Mouse (Mus musculus) layer of hippocampus, postnatal 14 days (tissue): ENCODE measurements at regions not wholly inside any gene's neighbourhood (a gene's known extent, or its start where the extent isn't known, plus 50 kb on each side); places are given as distances from the start of the nearest gene placed in this dataset.
"Not testable (repeated sequence)": the region's sequence is repeated elsewhere in the genome, so short reads cannot be mapped to it uniquely, and the experiment has no call there.

Experiments
- DNase-seq, 2 experiments: peaks; one replicate each; pipeline ENCODE4 v3.0.0; 2021 to 2022; ENCODE audit warnings: low spot score in 2 of 2, mixed read lengths in 1 of 2

DNA sequence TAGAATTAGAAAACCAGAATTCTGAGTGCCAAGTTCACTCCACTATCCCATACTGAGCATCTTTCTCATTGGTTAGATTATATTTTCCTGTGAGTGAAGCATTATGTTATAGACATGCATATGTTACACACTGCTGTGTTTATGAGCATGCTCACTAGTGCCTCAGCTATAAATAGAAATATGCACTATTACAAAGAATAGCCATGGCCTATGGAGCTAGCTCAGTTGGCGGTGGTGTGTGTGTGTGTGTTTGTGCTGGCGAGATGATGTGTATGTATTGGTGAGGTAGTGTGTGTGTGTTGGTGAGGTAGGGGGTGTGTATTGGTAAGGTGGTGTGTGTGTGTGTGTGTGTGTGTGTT lies 106.2 kb downstream of the Sec31a start:
- no peak for DNase-seq

- DNase-seq: no peak
Observed at GRCm38 (mm10) chr5:100309071-100309806, 106.8 kb downstream of the Sec31a start.

DNA sequence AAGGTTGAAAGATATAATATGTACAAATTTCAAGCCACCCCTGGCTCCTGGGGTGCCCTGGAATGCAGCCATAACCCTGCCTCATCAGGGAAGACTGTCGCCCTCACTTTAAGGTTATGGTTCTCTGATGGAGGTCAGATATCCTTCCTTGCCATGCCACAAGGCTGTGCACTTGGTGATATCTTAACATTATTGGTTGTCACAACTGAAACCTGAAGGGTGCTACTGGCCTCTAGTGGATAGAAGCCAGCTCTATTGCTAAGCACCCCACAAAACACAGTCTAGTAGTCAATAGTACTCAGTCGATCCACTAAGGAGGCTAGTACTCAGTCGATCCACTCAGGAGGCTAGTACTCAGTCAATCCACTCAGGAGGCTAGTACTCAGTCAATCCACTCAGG lies 111.6 kb downstream of the Sec31a start:
- peak in 1 of 2 experiments; percentile 44 for DNase-seq

DNA sequence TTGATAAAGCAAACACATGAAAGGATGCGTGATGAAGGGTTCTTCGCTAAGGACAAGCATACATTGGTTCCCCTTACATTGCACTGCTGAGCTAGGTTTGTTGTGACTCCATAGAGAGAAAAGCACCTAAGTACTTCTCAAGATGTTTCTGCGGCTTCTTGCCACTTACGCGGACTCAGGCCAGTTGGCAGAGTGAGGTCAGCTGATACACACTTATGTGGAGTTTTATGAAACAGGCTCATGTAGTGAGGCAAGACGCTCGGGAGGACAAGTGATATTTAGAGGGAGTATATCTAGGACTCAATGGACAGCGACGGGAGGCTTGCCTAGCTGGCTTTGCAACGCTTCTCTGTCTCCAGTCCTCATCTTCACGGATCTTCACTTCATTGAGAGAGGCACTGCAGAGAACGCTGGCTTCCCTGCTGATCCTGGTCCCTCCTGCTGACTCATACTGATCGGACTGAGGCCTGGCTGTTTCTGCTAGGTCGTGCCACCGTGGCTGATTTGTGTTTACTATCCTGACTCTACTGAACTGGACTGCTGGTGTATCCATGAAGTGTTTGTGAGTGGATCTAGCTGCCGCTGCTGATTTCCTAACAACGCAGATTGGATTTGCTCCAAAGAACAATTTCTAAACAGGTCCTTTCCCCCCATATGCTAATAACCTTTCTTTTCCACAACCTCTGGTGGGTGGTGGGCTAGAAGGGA lies 113.8 kb downstream of the Sec31a start:
- DNase-seq: no peak

DNA sequence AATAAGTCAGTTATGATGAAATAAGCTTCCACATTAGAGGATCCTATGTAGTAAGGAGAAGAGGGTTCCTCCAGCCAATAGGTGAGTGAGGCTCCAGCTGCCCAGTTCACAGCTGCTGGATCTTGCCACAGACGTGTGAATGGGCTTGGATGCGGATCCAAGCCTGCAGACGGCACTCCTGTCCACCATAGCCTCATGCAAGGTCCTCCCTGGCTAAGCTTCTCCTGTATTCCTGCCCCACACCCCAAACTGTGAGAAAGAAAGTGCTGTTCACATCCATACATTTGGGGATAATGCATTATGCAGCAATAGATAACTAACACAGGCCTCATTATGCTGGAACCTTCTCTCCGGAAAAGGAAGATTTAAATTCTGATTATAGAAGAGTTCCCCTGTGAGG lies 116.9 kb downstream of the Sec31a start:
- no peak for DNase-seq

DNA sequence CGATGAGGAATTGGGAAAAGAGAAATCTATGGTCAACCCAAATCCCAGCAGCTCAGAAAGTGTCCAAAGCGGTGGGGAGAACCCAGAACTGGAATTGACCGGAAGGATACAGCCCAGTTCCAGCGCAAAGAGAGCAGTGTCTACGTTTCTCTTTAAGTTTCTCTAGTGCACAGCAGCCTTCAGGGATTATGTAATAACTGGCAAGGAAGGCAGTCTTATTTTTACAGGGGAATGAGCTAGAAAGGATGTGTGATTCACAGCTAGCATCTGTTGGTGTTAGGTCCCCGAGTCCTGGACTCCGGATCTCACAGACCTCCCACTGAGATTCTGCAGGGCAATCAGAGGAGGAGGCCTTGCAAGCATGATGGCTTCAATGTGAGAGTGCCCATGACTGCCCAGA lies 121.8 kb downstream of the Sec31a start:
- DNase-seq: no peak

- DNase-seq: no peak
Observed at GRCm38 (mm10) chr5:100280215-100280614, 120.6 kb upstream of the Tmem150c start.

DNA sequence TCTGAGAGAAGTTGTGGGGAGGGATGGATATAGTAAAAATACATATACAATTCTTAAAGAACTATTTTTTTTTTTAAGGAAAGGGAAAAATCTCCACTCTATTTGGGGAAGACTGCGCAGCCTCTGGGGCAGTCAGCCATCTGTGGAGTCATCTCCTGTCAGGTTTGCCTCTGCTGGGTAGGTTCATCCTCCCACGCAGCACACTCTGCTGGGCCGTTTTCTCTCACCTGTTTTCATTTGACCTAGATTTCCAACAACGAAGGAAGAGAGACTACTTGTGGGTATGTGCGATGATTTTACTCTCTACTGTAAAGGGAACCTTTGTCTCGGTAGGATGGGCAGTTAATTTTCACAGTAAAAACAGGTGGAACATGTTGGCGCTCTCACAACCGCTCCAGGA lies 119.9 kb upstream of the Tmem150c start:
- DNase-seq: no peak

DNA sequence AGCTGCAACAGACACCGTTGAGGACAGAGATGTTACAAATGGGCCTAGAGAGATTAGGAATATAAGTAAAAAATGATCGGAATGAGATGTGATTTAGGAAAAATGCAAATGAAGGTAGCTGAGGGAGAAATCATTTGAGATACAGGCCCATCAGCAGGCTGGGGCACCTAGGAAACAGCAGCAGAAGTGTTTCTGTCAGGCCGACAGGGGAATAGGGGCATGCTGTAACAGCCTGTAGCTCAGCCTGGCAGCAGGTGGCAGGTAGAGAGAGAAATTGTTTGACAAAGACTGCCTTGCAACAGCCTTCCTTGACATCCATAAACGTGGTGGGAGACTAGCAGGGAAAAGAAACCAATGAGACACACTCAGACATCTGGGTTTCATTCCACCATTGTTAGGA lies 115.1 kb upstream of the Tmem150c start:
- DNase-seq: no peak

- DNase-seq: not testable (repeated sequence)
Observed at GRCm38 (mm10) chr5:100271975-100272374, 112.4 kb upstream of the Tmem150c start.

DNA sequence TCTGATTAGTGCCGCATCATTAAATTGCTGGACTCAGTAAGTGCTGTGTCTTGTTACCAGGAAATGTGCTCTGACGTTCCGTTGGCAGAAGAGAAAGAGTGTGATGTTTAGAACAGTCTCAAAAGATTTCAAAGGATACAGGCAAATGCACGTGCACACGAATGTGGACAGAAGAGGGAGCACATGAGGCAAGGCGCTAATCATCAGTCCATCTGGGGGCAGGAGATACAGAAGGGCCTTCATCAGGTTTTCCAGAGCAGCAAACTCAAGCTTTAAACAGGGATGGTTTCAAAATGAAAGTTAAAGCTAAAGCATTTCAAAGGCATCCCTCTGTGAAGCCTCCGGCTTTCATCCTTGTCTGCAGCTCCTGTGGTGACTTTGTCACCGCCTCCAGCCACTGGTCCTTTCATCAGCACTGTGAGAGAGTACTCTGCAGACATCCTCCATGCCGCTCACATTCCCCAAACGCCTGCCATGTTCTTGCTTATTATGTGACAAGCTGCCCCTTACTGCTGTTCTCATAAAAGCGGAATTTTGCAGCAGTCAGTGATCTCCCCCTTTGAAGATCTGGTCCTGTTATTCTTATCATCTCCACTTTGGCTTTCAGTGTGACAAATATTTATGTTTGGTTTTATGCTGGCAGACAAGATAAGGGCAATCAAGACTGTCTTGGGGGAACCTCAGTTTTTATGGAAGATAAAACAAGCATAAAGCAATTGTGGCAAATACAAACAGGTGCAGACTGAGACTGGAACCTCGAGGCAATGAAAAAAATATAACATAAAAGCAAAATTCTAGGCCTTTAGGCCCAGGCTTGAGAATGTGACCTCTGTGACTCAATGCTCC lies 111.5 kb upstream of the Tmem150c start:
- no peak for DNase-seq

DNA sequence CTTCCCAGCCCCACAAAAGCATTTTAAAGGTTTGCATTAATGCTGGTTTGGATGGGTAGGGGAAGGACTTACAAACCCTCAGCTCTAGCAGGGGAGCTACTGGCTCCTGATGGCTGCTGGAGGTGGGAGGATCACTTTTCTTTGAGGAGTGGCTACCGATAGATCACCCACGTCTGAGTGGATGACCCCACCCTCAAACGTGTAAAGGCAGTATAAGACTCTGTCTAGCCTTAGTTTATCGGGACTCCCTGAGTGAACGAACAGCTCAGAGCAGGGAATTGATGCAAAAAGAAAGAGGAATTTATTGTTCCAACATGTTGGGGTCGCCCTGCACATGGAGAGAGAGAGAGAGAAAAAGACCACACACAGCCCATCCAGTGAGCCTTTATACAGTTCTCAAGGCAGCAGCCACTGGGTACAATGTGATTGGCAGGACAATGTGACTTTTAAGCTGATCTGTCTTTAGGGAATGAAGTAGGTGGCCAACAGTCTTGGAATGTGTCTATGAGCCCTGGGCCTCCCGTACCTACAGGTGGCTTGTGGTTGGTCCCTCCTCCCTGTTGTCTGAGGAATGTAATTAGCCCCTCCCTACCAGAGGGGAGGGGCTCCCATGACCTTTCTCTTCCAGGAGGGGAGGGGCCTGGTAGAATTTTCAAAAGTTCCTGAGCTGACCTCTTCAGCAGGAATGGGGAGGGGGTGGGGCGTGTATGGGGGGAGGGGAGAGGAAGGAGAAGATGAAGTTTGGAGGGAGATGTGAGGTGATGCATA lies 108.7 kb upstream of the Tmem150c start:
- DNase-seq: no peak

DNA sequence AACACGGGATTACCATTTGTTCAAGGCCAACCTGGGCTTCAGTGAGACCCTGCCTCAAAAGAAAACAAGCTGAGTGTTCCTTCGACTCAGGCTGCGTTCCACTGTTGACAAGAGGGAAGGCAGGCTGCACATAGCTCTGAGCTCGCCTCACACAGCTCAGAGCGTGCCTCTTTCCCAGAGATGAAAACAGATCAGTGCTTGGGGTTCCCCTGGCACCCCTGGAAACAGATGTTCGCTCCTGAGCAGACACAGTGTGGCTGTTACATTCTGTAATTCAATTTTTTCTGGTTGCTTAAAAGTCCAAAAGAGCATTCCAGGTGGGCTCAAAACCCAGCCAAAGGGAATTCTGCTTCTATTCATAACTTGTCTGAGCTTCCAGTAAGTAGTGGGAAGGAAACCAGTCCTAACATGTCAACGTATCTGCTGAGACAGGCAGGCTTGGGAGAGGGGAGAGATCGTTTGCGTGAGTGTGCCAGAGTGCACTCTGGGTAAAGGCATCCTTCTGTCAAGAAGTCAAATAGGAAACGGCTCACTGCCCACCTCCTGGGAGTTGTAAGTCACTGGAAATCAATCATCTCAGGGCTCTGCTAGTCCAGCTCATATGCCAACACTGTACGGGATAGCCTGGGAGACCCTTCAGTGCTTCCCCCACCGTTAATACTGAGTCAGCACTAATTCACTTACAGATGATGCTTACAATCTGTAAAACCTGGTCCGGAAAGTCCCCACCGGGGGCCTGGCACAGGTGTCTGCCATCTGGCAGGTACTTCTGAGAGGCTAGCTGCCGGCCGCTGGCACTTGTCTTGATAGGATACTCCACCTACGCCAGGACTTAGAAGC lies 107.3 kb upstream of the Tmem150c start:
- no peak for DNase-seq

DNA sequence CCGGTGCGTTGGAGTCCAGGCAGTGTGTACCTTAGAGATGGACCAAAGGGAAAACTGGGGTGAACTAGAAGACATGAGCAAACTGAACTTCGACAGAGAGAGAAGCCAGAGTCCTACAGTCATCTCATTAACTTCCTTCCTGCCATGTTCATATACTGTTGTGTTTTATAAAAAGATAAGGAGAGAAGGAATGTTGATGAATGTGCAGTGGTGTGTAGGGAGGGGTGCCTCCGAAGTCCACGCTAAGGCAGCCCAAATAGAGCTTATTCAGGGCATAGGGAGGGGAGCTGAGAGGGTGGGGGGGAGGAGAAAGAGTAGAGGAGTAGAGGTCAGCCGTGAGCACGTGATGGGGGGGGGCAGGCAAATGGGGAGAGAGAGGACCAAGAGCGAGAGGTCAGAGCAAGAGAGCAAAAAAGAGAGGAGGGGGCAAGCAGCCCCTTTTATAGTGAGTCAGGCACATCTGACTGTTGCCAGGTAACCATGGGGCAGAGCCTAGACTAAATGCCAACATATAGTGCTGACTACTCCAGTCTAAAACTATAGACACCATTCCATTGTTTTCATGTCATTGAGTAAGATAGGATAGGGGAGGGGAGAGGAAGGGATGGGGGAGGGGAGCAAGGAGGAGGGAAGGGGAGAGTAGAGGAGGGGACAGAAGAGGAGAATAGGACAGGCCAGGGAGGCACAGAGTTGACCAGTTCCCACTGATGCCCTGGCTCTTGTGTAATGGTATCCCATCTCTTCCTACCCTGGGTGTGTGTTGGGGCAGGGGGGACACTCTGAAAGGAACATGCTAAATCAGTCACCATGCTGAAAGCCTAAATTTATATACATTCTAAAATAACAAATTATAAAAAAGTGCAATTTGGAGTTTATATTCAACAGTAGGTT lies 100.4 kb upstream of the Tmem150c start:
- DNase-seq: no peak

GRCm38 (mm10) chr5:100258952-100259710 lies 99.5 kb upstream of the Tmem150c start:
- peak in 1 of 2 experiments; percentile 40 for DNase-seq

DNA sequence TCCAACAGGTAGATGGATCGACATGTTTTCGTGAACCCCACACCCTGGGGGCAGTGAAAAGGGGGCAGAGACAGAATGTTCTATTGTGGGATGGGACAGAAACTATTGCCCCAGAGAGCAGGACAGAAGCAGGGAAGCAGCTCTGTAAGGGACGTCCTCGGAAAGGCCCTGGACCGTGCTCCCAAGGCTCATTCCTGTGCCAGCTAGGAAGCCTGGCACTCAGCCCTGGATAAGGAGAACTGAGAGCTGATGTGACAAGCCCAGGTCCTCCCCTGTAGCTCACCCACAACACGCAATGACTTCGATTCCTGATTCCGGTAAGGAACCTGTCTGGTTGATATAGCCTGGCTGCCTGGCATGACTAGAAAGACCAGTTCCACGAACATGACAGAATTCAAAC lies 95.7 kb upstream of the Tmem150c start:
- DNase-seq: no peak

DNA sequence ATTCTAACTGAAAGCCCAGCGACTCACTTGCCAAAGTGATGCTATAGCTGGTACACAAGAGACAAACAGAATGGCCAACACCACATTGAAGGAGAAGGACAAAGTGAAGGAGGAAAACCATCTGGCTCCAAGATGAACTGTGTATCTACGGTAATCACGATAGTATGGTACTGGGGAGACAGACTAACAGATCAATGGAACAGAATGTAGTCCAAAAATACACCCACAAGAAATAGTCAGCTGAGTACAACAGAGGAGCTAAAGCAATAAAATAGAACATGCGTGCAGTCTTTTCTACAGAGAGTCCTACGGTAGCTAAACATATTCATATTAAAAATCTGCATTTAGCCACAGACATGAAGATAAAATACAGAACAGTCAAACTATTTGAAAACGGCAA lies 92.4 kb upstream of the Tmem150c start:
- DNase-seq: peak in 1 of 2 experiments; percentile 49

DNA sequence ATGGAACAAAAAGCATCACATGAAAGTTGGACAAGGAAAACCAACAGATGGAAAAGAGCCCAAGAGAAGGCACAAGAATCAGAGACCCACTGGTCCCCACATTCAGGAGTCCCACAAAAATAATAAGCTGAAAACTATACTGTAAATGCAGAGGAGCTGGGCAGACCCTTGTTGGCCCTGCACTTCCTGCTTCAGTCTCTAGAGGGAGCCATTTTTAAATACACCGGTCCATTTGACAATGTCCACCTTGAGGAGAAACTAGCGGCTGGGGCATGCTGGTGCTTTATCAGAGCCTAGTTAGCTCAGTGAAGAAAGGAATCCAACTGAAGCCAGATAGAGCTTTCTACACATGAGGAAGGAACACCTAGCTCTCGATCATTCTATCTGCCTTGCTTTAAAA lies 90.1 kb upstream of the Tmem150c start:
- no peak for DNase-seq

GRCm38 (mm10) chr5:100248611-100249010 lies 89.0 kb upstream of the Tmem150c start:
- no peak for DNase-seq
